ENCODE assay signal across 25 mouse cellular contexts in genomic region chr6:67111581-67111980, GRCm38 (mm10).
A peak's percentile ranks its signal among the peaks of the same experiment; 100 is the strongest.
DNase-seq lines count a peak whose midpoint lies in the region; ATAC-seq and TF ChIP-seq lines count a peak whose summit lies in the region.
"Had no signal": no experiment of that assay in that cellular context is flagged by ENCODE, and none has a peak within 500 bp of the region (broad histone marks: within the 10 kb centered on the region; RNA-seq: fewer than 3 reads in every experiment).

No protein-coding gene starts in this region.

- H3K9me3 ChIP-seq in E14TG2a.4 (ENCODE audit: low read length): no peaks in the 10 kb centered on the region
- H3K9me3 ChIP-seq: embryonic facial prominence, embryonic 13.5 days; embryonic facial prominence, embryonic 15.5 days; forebrain, embryonic 10.5 days; forebrain, embryonic 12.5 days had no signal

- ATAC-seq in CD4-positive, CD25-positive, alpha-beta regulatory T cell, adult 4 months: no peak
- ATAC-seq: forebrain, embryonic 14.5 days; forebrain, embryonic 16.5 days had no signal

- no peaks in the 10 kb centered on the region for H3K27me3 ChIP-seq in E14TG2a.4 (ENCODE audit: insufficient read depth, low read length)
- H3K27me3 ChIP-seq: embryonic facial prominence, embryonic 15.5 days had no signal

- intact Hi-C loops in heart, postnatal 14 days (cut with DNase I): no loop called here

- H3K36me3 ChIP-seq in E14TG2a.4 (ENCODE audit: insufficient read depth, low read length): no peaks in the 10 kb centered on the region
- H3K36me3 ChIP-seq: embryonic facial prominence, embryonic 13.5 days; embryonic facial prominence, embryonic 15.5 days; forebrain, embryonic 10.5 days; forebrain, embryonic 12.5 days had no signal

- H3K4me1 ChIP-seq in E14TG2a.4 (replicated peaks; ENCODE audit: low read depth, low read length): peaks cover 87% of the 10 kb centered on the region

- peak; percentile 57 for DNase-seq in heart, adult 11 months
- DNase-seq in heart, postnatal 14 days: no peak
- DNase-seq in ES-CJ7 (ENCODE audit: low read depth, low spot score): peak; percentile 98
- DNase-seq in R1 (ENCODE audit: low read depth, low spot score): peak; percentile 100
- no peak for DNase-seq in embryo, embryonic 10.5 days (ENCODE audit: low spot score)
- DNase-seq in urinary bladder, adult 2 months (ENCODE audit: low spot score): no peak
- DNase-seq: adrenal gland, adult 2 months; adrenal gland, postnatal 10 days; adrenal gland, postnatal 25 days; B cell, adult 2 months; cerebellum, adult 11 months; cerebellum, adult 18-20 months; cerebellum, adult 9-10 months; cerebellum, postnatal 10 days; cerebellum, postnatal 25 days; embryo, embryonic 11 days had no signal

- peak overlapping the region; percentile 78 for H3K4me3 ChIP-seq in E14TG2a.4 (replicated peaks; ENCODE audit: low read length)
- H3K4me3 ChIP-seq: embryonic facial prominence, embryonic 13.5 days; embryonic facial prominence, embryonic 15.5 days; erythroblast, embryonic 14.5 days; forebrain, embryonic 10.5 days; forebrain, embryonic 12.5 days had no signal

- no peak for TF ChIP-seq CTCF in E14TG2a.4 (conservative IDR thresholded peaks at IDR 0.05; ENCODE audit: low read length)

Comparison
In these comparisons a context has a peak if more than half of its experiments do, and no peak if none do; other contexts are left out.
1. DNase-seq: peak in heart, adult 11 months (single experiment), ES-CJ7 (single experiment) and R1 (single experiment); none in heart, postnatal 14 days (0 of 2), embryo, embryonic 10.5 days (single experiment) and urinary bladder, adult 2 months (single experiment).